Mouse (Mus musculus) lung, adult 18-20 months (tissue): ENCODE measurements around the gene Gm49366.
"Not testable (repeated sequence)": the region's sequence is repeated elsewhere in the genome, so short reads cannot be mapped to it uniquely, and the experiment has no call there.

Experiments used
- DNase-seq, 2 experiments: peaks; one replicate each; pipeline ENCODE4 v3.0.0; 2022; ENCODE audit warnings: mixed read lengths in 2 of 2

Gene Gm49366

DNA sequence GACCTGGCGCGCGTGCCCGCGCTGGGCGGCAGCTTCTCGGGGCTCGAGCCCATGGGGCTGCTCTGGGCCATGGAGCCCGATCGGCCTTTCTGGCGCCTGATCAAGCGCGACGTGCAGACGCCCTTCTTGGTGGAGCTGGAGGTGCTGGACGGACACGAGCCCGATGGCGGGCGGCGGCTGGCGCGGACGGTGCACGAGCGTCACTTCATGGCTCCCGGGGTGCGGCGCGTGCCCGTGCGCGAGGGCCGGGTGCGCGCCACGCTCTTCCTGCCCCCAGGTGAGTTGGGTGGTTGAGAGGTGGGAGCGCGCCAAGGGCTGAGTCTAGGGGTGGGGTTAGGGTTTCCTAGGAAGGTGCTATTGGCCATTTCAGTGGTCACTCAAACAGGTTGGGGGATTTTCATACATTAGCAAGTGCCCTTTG, at the start of gene Gm49366:
Gm49366 (plus strand) TSS at position 245 of the 421 bp plus-strand sequence.
- DNase-seq: peak; percentile 30 to 45

DNA sequence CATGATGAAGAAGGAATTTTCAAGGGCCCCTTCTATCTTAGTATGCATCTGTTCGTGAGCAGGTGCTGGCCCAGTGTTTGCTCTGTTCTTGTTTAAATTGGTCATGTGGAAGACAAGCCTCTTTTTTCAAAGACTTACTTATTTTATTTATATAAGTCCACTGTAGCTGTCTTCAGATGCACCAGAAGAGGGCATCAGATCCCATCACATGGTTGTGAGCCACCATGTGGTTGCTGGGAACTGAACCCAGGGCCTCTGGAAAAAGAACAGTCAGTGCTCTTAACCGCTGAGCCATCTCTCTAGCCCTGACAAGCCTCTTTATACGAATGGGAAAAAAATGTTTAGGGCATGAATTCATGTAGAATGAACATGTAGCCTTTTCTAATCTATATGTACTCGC, 49.4 kb upstream of the Gm49366 start:
- no peak for DNase-seq

GRCm38 (mm10) chr12:83997221-83997620, 41.5 kb upstream of the Gm49366 start:
- no peak for DNase-seq

DNA sequence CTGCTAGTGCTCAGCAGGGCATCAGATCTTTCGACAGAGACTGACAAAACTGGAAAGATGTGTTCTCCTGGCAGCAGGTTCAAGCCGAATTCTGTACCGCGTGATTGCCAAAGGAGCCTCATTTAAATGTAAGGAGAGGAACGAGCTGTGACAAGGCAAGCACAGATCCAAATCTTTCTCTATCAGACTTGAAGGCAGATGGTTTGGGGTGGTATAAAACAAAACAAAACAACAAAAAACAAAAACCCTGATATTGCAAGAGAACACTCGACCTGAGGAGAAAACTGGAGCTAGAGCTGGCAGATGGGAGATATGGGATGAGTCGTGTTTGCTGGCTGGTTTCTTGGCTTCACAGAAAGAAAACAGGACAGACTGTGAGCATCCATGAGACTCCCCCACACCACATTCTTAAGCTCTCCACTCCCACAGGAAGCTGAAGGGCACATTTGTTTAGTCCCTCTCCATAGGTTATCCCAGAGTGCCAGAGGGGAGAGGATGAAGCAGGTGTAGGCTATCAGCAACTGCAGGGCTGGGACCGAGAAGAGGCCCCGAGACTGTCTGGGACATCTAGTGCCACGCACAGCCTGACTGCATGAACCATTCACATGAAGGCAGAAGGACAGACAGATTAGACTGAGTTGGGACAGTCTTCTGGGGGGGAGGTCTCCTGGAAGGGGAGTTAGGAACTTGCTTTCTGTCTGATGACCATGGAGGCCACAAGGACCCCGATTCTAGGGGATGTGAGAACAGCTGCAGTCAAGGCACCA, 40.2 kb upstream of the Gm49366 start:
- DNase-seq: peak in 1 of 2 experiments; percentile 34

- peak; percentile 80 to 88 for DNase-seq
These were observed 39.5 kb upstream of the Gm49366 start for GRCm38 (mm10) chr12:83999237-83999636.

DNA sequence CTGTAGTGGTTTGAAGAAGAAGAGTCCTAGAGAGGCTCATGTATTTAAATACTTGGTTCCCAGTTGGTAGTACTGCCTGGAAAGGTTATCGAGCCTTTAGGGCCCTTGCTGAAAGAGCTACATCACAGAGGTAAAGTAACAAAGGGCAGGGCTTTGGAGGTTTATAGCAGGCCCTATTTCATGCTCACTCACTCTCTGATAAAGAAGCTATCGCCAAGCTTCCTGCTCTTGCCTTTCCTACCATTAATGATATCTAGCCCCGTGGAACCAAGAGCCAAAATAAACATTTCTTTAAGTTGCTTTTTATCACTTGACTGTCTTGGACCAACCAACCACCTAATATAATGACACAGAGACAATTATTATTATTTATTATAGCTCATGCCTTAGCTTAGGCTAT, 38.3 kb upstream of the Gm49366 start:
- DNase-seq: no peak

GRCm38 (mm10) chr12:84003866-84004265, 34.9 kb upstream of the Gm49366 start:
- no peak for DNase-seq

GRCm38 (mm10) chr12:84008251-84008650, 30.5 kb upstream of the Gm49366 start:
- peak; percentile 63 to 68 for DNase-seq

- DNase-seq: no peak
These were observed 30.0 kb upstream of the Gm49366 start for GRCm38 (mm10) chr12:84008729-84009128.

- peak; percentile 86 to 90 for DNase-seq
These were observed 29.4 kb upstream of the Gm49366 start, which contains the start of gene Acot1 for GRCm38 (mm10) chr12:84009171-84009965. Gene Acot1, plus strand, starts transcription at chr12:84009490.

GRCm38 (mm10) chr12:84010201-84010600, 28.5 kb upstream of the Gm49366 start:
- no peak for DNase-seq

- peak; percentile 83 to 88 for DNase-seq
These were observed 27.3 kb upstream of the Gm49366 start for GRCm38 (mm10) chr12:84011251-84012040.

- no peak for DNase-seq
These were observed 25.6 kb upstream of the Gm49366 start for GRCm38 (mm10) chr12:84013130-84013529.

- DNase-seq: no peak
These were observed 25.0 kb upstream of the Gm49366 start for GRCm38 (mm10) chr12:84013701-84014100.

DNA sequence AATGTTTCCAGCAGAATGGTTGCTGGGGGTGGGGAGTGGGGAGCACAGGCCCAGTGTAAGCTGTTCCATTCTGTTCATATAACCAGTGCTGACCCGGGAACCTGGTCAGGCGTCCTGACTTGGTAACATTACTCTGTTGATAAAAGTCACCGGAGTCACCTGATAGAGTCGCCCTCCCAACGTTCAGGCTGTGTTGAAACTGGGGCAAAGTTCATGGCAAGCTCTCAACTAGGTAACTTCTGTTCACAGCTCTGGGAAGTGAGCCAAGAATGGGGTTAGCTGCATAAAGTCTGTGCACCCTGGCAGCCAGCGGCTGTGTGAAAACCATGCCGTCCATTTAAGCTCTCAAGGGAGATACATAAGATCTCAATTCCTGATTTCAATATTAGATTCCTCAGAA, 18.2 kb upstream of the Gm49366 start:
- DNase-seq: peak; percentile 87 to 92

GRCm38 (mm10) chr12:84022266-84022665, 16.5 kb upstream of the Gm49366 start:
- not testable (repeated sequence) for DNase-seq

- no peak for DNase-seq
These were observed 15.5 kb upstream of the Gm49366 start for GRCm38 (mm10) chr12:84023052-84023745.

DNA sequence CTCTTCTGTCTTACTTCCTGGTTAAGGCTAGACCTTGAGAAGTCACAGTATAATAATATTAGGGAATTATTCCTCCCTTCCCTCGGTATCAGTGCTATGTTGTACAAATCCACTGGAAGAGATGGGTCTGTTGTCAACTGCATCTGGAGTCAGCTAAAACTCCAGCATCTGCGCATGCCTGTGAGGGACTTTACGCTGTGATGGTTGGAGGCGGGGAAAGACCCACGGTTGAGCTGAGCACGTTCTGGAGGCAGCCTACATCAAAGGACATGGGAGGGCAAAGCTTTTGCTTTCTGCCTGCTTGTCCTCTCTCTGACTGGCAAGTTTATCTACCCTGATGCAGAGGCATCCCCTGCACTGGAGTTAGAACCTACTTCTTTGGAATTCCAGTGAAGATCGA, 12.8 kb upstream of the Gm49366 start:
- DNase-seq: no peak

- DNase-seq: not testable (repeated sequence)
These were observed 10.4 kb upstream of the Gm49366 start for GRCm38 (mm10) chr12:84028328-84028727.

DNA sequence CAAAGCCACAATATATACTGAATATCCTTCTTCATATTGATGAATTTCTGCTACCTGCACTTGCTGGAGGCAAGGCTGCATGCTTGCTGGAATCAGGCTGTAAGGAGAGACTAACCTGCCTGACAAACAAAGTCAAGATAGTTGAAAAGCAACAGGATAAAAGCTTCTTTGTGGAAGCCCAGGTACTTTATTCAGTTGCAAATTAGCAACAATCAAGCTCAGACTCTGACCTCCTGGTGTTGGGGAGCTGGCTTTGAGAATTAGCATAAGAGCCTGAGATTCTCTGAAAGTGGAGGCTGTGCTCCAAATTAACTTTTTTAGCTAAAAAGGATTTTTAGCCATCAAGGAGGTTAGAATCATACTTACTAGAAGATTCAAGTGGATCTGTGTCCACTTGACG, 9.7 kb upstream of the Gm49366 start:
- not testable (repeated sequence) for DNase-seq

DNA sequence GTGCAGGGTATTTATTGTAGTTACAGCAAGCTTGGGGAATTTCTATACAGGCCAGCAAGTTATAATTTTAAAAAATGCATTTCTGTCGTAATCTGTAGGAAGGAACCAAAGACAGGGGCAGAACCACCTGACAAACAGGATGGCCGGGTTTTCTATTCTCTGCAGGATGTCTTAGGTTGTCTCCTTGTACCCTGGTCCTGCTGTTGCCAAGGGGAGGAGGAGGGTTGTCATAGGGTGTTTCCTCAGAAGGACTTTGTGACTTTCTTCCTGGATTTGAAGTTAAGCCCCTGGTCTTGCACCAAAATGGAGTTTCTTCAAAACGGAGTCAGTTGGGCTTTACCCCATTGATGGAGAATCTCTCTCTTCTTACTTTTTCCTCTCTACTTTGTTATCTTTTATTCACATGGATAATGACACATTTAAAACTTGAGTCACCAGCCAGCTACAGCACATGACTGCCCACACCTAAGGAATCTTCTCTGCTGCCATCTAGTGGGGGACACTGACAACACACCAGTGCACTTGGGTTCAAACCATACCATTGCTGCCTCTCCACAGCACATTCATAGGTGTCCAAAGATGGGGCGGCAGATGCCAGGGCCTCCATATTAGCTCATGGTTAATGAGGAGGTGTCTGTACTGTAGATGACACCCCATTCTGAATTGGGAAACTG, 7.9 kb upstream of the Gm49366 start:
- peak; percentile 73 to 83 for DNase-seq

DNA sequence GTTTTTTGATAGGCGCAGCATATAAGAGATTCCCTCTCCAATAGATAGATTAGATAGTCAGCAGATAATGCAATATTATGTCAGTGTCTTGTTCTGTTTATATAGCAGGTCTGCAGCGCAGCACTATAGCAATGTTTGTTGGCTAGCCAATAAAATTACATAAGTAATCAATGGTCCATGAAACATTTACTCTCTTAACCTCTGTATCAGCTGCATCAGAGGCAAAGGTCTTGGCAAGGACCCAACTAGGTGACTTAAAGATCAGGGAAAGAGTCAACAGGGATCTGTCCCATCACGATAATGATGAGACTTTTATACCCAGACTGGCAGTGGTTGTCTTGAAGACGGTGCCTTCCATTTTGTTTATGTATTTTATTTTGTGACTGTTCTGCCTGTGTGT, 5.9 kb upstream of the Gm49366 start:
- no peak for DNase-seq
